1 mouse cellular context compared by ENCODE assay signal in the genomic region with DNA sequence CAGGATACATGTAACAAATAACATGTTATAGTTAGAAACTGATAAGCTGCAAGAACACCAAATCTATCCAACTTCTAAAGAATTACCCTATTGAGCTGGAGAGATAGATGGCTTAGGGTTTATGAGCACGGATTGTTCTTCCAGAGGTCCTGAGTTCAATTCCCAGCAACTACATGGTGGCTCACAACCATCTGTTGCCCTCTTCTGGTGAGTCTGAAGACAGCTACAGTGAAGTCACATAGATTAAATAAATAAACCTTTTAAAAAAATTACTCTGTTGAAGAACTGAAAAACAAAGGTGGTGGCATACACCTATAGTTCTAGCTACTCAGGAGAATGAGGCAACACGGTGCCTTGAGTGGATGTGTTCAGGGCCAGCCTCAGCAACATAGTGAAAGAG.
TF ChIP-seq lines count a peak whose summit lies in the region.

No protein-coding gene starts in this region.

TF ChIP-seq in CH12.LX, 34 proteins besides CTCF, POLR2A, EP300 and RAD21:
- TF ChIP-seq MYC (IDR thresholded peaks at IDR 0.05; ENCODE audit: low read depth, low read length) (no peak), MAZ (IDR thresholded peaks at IDR 0.05; ENCODE audit: low read depth, low read length) (no peak), IRF4 (IDR thresholded peaks at IDR 0.05; ENCODE audit: low read depth, low read length) (no peak), ETS1 (conservative IDR thresholded peaks at IDR 0.05; ENCODE audit: low read depth, low read length) (no peak), MAFK (IDR thresholded peaks at IDR 0.05; ENCODE audit: insufficient replicate concordance, low read length) (no peak), HCFC1 (IDR thresholded peaks at IDR 0.05; ENCODE audit: low read depth, low read length) (no peak), USF2 (conservative IDR thresholded peaks at IDR 0.05; ENCODE audit: low read depth, low read length) (no peak), PAX5 (IDR thresholded peaks at IDR 0.05; ENCODE audit: low read length) (no peak), E2F4 (IDR thresholded peaks at IDR 0.05; ENCODE audit: insufficient replicate concordance, low read depth, low read length) (no peak), JUN (IDR thresholded peaks at IDR 0.05; ENCODE audit: insufficient read depth, low read depth, low read length) (no peak), SIN3A (IDR thresholded peaks at IDR 0.05; ENCODE audit: low read length) (no peak), MXI1 (IDR thresholded peaks at IDR 0.05; ENCODE audit: low read depth, low read length) (no peak), TBP (conservative IDR thresholded peaks at IDR 0.05; ENCODE audit: low read depth, low read length) (no peak), MAX (IDR thresholded peaks at IDR 0.05; ENCODE audit: low read length) (no peak), NELFE (IDR thresholded peaks at IDR 0.05; ENCODE audit: low read depth, low read length) (no peak), MEF2A (IDR thresholded peaks at IDR 0.05; ENCODE audit: borderline replicate concordance, low read depth, low read length) (no peak), BHLHE40 (IDR thresholded peaks at IDR 0.05; ENCODE audit: low read depth, low read length) (no peak), ZNF384 (IDR thresholded peaks at IDR 0.05; ENCODE audit: low read depth, low read length) (no peak), UBTF (IDR thresholded peaks at IDR 0.05; ENCODE audit: low read depth, low read length) (no peak), USF1 (IDR thresholded peaks at IDR 0.05; ENCODE audit: low read depth, low read length) (no peak)
